Mouse (Mus musculus): ENCODE data around the gene Ciao2b. TPM values are rescaled to one million over a fixed set of nuclear protein-coding genes. Genes with fewer than 3 reads are reported as not detected.

Gene Ciao2b
- total and polyA plus RNA-seq, 3 experiments, result 72.2 to 81.1 (median 76.4) TPM

GRCm38 (mm10) chr8:104593536-104594325 lies 48.0 kb downstream of the Ciao2b start:
- dilution Hi-C loops (cut with MboI; ENCODE audit: extremely low pct_ligation_motif_present, extremely low pct_unique_long_range_greater_than_20kb, low sequenced_read_pairs), result no loop called here
- H3K4me3 ChIP-seq (replicated peaks in 1 of 3; ENCODE audit: low read depth in 2 of 3, low read length in 2 of 3, poor library complexity in 1 of 3), result no peak overlapping the region
- H3K9me3 ChIP-seq (replicated peaks; ENCODE audit: low read length), result no peaks in the 10 kb centered on the region
- peaks cover 3 to 33% of the 10 kb centered on the region in 2 experiments; a peak in 2 of 4 replicates for H3K4me1 ChIP-seq (ENCODE audit: control insufficient read depth in 1 of 2, insufficient read depth in 2 of 2)
- no peak for DNase-seq (ENCODE audit: extremely low read depth)
- H3K79me2 ChIP-seq (replicated peaks; ENCODE audit: control insufficient read depth, extremely low read depth, insufficient read depth, poor library complexity, severe bottlenecking), result peaks cover 7% of the 10 kb centered on the region; the same call in 1 of the 2 replicates
- peaks cover 23 to 48% of the 10 kb centered on the region in 2 experiments for H3K36me3 ChIP-seq (replicated peaks in 1 of 2; ENCODE audit: control insufficient read depth in 1 of 2, insufficient read depth in 1 of 2, low read length in 1 of 2)
- no peak for TF ChIP-seq ZKSCAN1 (IDR thresholded peaks at IDR 0.05; ENCODE audit: borderline replicate concordance, low read depth, low read length)
- in situ Hi-C loops (cut with MboI; ENCODE audit: low pct_ligation_motif_present, low pct_unique_long_range_greater_than_20kb, low sequenced_read_pairs), result no loop called here
- H3K4me2 ChIP-seq (ENCODE audit: insufficient read depth, low read depth, poor library complexity, severe bottlenecking), result no peak overlapping the region
- H3K27me3 ChIP-seq (replicated peaks), result no peaks in the 10 kb centered on the region
- H3K27ac ChIP-seq (ENCODE audit: insufficient read depth, low read depth), result no peak overlapping the region
- H3K9ac ChIP-seq (ENCODE audit: insufficient read depth, low read depth), result no peak overlapping the region

- H3K36me3 ChIP-seq (replicated peaks in 1 of 2; ENCODE audit: control insufficient read depth in 1 of 2, insufficient read depth in 1 of 2, low read length in 1 of 2), result peaks cover 23 to 39% of the 10 kb centered on the region in 2 experiments
- peak overlapping the region in 1 of 3 experiments; percentile 89 for H3K4me3 ChIP-seq (replicated peaks in 1 of 3; ENCODE audit: low read depth in 2 of 3, low read length in 2 of 3, poor library complexity in 1 of 3)
- H3K27ac ChIP-seq (ENCODE audit: insufficient read depth, low read depth), result no peak overlapping the region
- no peak overlapping the region for H3K9ac ChIP-seq (ENCODE audit: insufficient read depth, low read depth)
- TF ChIP-seq MXI1 (IDR thresholded peaks at IDR 0.05; ENCODE audit: low read depth, low read length) (0 out of 2 replicates have a peak, but pooled peaks have one; percentile 31), GABPA (IDR thresholded peaks at IDR 0.05; ENCODE audit: insufficient replicate concordance, low read depth, low read length) (no peak)
- H3K4me2 ChIP-seq (ENCODE audit: insufficient read depth, low read depth, poor library complexity, severe bottlenecking), result 0 out of 2 replicates have a peak overlapping the region, but pooled peaks have one; percentile 57
- no peaks in the 10 kb centered on the region for H3K27me3 ChIP-seq (replicated peaks)
- H3K79me2 ChIP-seq (replicated peaks; ENCODE audit: control insufficient read depth, extremely low read depth, insufficient read depth, poor library complexity, severe bottlenecking), result peaks cover 7% of the 10 kb centered on the region; the same call in 1 of the 2 replicates
- no peaks in the 10 kb centered on the region for H3K9me3 ChIP-seq (replicated peaks; ENCODE audit: low read length)
- in situ Hi-C loops (cut with MboI; ENCODE audit: low pct_ligation_motif_present, low pct_unique_long_range_greater_than_20kb, low sequenced_read_pairs) (no loop called here), dilution Hi-C loops (cut with MboI; ENCODE audit: extremely low pct_ligation_motif_present, extremely low pct_unique_long_range_greater_than_20kb, low sequenced_read_pairs) (no loop called here)
- no peak for DNase-seq (ENCODE audit: extremely low read depth)
- peaks cover 3 to 33% of the 10 kb centered on the region in 2 experiments; a peak in 2 of 4 replicates for H3K4me1 ChIP-seq (ENCODE audit: control insufficient read depth in 1 of 2, insufficient read depth in 2 of 2)
Measured at GRCm38 (mm10) chr8:104592566-104592965, 49.2 kb downstream of the Ciao2b start.

GRCm38 (mm10) chr8:104591856-104592255 lies 49.9 kb downstream of the Ciao2b start:
- Histone ChIP-seq H3K4me3 (replicated peaks in 1 of 3; ENCODE audit: low read depth in 2 of 3, low read length in 2 of 3, poor library complexity in 1 of 3) (peak overlapping the region; percentile 80 to 95 (median 89)), H3K9ac (ENCODE audit: insufficient read depth, low read depth) (peak overlapping the region; percentile 67), H3K79me2 (replicated peaks; ENCODE audit: control insufficient read depth, extremely low read depth, insufficient read depth, poor library complexity, severe bottlenecking) (peaks cover 7% of the 10 kb centered on the region; the same call in 1 of the 2 replicates), H3K27ac (ENCODE audit: insufficient read depth, low read depth) (no peak overlapping the region), H3K27me3 (replicated peaks) (no peaks in the 10 kb centered on the region), H3K4me1 (ENCODE audit: control insufficient read depth in 1 of 2, insufficient read depth in 2 of 2) (peaks cover 3 to 33% of the 10 kb centered on the region in 2 experiments; a peak in 2 of 4 replicates), H3K9me3 (replicated peaks; ENCODE audit: low read length) (no peaks in the 10 kb centered on the region), H3K4me2 (ENCODE audit: insufficient read depth, low read depth, poor library complexity, severe bottlenecking) (peak overlapping the region; percentile 57), H3K36me3 (replicated peaks in 1 of 2; ENCODE audit: control insufficient read depth in 1 of 2, insufficient read depth in 1 of 2, low read length in 1 of 2) (peaks cover 23 to 33% of the 10 kb centered on the region in 2 experiments)
- DNase-seq (ENCODE audit: extremely low read depth), result no peak
- dilution Hi-C loops (cut with MboI; ENCODE audit: extremely low pct_ligation_motif_present, extremely low pct_unique_long_range_greater_than_20kb, low sequenced_read_pairs), result no loop called here
- in situ Hi-C loops (cut with MboI; ENCODE audit: low pct_ligation_motif_present, low pct_unique_long_range_greater_than_20kb, low sequenced_read_pairs), result no loop called here
- TF ChIP-seq MAFK (IDR thresholded peaks at IDR 0.05; ENCODE audit: insufficient replicate concordance, low read length) (no peak), MEF2A (IDR thresholded peaks at IDR 0.05; ENCODE audit: borderline replicate concordance, low read depth, low read length) (no peak), E2F4 (IDR thresholded peaks at IDR 0.05; ENCODE audit: insufficient replicate concordance, low read depth, low read length) (no peak), MYC (IDR thresholded peaks at IDR 0.05; ENCODE audit: low read depth, low read length) (no peak), ZKSCAN1 (IDR thresholded peaks at IDR 0.05; ENCODE audit: borderline replicate concordance, low read depth, low read length) (no peak), GABPA (IDR thresholded peaks at IDR 0.05; ENCODE audit: insufficient replicate concordance, low read depth, low read length) (no peak), MAZ (IDR thresholded peaks at IDR 0.05; ENCODE audit: low read depth, low read length) (no peak), MAX (IDR thresholded peaks at IDR 0.05; ENCODE audit: low read length) (no peak), CHD1 (IDR thresholded peaks at IDR 0.05; ENCODE audit: low read depth, low read length) (no peak), CHD2 (IDR thresholded peaks at IDR 0.05; ENCODE audit: low read length) (no peak), ZC3H11A (IDR thresholded peaks at IDR 0.05; ENCODE audit: low read depth, low read length) (no peak), NRF1 (IDR thresholded peaks at IDR 0.05; ENCODE audit: low read depth, low read length) (no peak), HCFC1 (IDR thresholded peaks at IDR 0.05; ENCODE audit: low read depth, low read length) (no peak), KAT2A (IDR thresholded peaks at IDR 0.05; ENCODE audit: insufficient replicate concordance, low read length) (no peak), EP300 (IDR thresholded peaks at IDR 0.05; ENCODE audit: low read length) (no peak), RAD21 (IDR thresholded peaks at IDR 0.05; ENCODE audit: low read depth, low read length) (no peak)

Data from CH12.LX (cell line).